Mouse (Mus musculus) monocyte, adult 59 days (primary cell): Measurements from ENCODE around the gene Pla2g2c. TPM values are rescaled to one million over a fixed set of nuclear protein-coding genes. Genes with fewer than 3 reads are reported as not detected.

ENCODE experiments used
- total RNA-seq, 2 experiments: library from RNA; stranded (reverse); gene quantifications; one replicate each; pipeline ENCODE4 v1.2.4; 2023

The Pla2g2c gene
- total RNA-seq: not detected

GRCm38 (mm10) chr4:138724354-138725126 lies at the start of gene Pla2g2c:
Gene Pla2g2c (plus strand): TSS chr4:138724792.

GRCm38 (mm10) chr4:138737031-138737430 lies 12.4 kb downstream of the Pla2g2c start, which contains the start of gene Ubxn10:
Gene Ubxn10 (minus strand): TSS chr4:138737167.

GRCm38 (mm10) chr4:138757416-138757815 lies 32.8 kb downstream of the Pla2g2c start, which contains the start of gene Pla2g2f:
Gene Pla2g2f (minus strand): TSS chr4:138757626.

GRCm38 (mm10) chr4:138775435-138775834 lies 50.8 kb downstream of the Pla2g2c start, which contains the start of gene Pla2g2d:
Gene Pla2g2d (plus strand): TSS chr4:138775735.

Other genes with a start within 250 kb of the Pla2g2c start
- gene Vwa5b1, start 88.9 kb upstream of the Pla2g2c start, total RNA-seq: not detected
- not detected for gene Ubxn10, start 12.4 kb downstream of the Pla2g2c start, total RNA-seq
- not detected for gene Pla2g2f, start 32.8 kb downstream of the Pla2g2c start, total RNA-seq
- gene Pla2g2d, start 50.9 kb downstream of the Pla2g2c start, total RNA-seq: 1 to 10 TPM; 3.2 to 3.5 TPM
- not detected for gene Pla2g5, start 138.7 kb downstream of the Pla2g2c start, total RNA-seq
- not detected for gene Gm13030, start 149.2 kb downstream of the Pla2g2c start, total RNA-seq
- not detected for gene Pla2g2e, start 153.2 kb downstream of the Pla2g2c start, total RNA-seq
- 10 to 100 TPM; 10.3 to 11.5 TPM for gene Otud3, start 189.2 kb downstream of the Pla2g2c start, total RNA-seq
- not detected for gene Rnf186, start 242.3 kb downstream of the Pla2g2c start, total RNA-seq
- 10 to 100 TPM; 21.9 to 23.0 TPM for gene Tmco4, start 248.1 kb downstream of the Pla2g2c start, total RNA-seq